Mouse (Mus musculus): Measurements from ENCODE around the gene Pik3r2. TPM values are rescaled to one million over a fixed set of nuclear protein-coding genes. Genes with fewer than 3 reads are reported as not detected.

Pik3r2 gene
- polyA plus RNA-seq, 1 experiment from 2014 or later, result 113 TPM

DNA sequence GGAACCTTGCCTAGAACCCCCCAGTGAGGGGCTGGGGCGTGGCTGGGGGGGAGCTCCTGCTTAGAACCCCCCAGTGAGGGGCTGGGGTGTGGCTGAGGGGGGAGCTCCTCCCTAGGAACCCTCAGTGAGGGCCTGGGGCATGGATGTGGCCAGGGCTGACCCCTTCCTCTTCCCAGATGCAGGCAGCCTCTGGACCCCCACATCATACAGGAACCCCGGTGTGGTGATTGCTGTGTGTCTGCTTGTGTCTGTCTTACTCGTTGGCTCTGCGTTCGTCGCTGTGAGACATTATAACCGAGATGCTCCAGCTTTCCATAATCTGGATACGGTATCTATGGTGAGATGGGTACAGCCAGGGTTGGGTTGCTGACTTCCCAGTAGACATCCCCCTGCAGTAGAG lies 54.9 kb downstream of the Pik3r2 start:
- H3K4me3 ChIP-seq, result no peak overlapping the region
- no peaks in the 10 kb centered on the region for H3K36me3 ChIP-seq
- no peak overlapping the region for H3K9ac ChIP-seq
- no peak overlapping the region for H3K4me2 ChIP-seq
- 91% methylated on average over 8 of the region's 8 CpGs for WGBS
- ATAC-seq (ENCODE audit: low FRiP score, low read depth), result no peak
- no peaks in the 10 kb centered on the region for H3K27me3 ChIP-seq
- no peak overlapping the region for H3K27ac ChIP-seq (replicated peaks)
- no peaks in the 10 kb centered on the region for H3K9me3 ChIP-seq
- H3K4me1 ChIP-seq (replicated peaks), result no peaks in the 10 kb centered on the region

DNA sequence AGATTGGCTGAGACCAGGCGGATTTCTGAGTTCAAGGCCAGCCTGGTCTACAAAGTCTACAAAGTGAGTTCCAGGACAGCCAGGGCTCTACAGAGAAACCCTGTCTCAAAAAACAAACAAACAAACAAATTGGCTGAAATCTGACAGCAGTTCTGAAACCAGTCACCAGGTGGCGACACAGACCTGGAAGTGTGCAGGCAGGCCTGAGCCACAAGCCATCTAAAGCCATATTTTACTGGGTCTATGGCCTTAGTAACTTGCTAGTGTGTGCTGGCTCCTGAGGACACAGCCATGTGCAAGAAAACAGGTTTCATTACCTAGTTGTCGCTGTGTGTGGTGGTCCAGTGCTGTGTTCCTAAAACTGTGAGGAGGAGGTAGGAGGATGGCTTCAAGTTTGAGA lies 55.8 kb downstream of the Pik3r2 start:
- H3K4me3 ChIP-seq, result no peak overlapping the region
- H3K4me1 ChIP-seq (replicated peaks), result no peaks in the 10 kb centered on the region
- no peaks in the 10 kb centered on the region for H3K36me3 ChIP-seq
- H3K27me3 ChIP-seq, result no peaks in the 10 kb centered on the region
- no peaks in the 10 kb centered on the region for H3K9me3 ChIP-seq
- 7% methylated on average over 3 of the region's 3 CpGs for WGBS
- H3K9ac ChIP-seq, result no peak overlapping the region
- no peak overlapping the region for H3K4me2 ChIP-seq
- no peak overlapping the region for H3K27ac ChIP-seq (replicated peaks)
- peak; percentile 74 for ATAC-seq (ENCODE audit: low FRiP score, low read depth)

DNA sequence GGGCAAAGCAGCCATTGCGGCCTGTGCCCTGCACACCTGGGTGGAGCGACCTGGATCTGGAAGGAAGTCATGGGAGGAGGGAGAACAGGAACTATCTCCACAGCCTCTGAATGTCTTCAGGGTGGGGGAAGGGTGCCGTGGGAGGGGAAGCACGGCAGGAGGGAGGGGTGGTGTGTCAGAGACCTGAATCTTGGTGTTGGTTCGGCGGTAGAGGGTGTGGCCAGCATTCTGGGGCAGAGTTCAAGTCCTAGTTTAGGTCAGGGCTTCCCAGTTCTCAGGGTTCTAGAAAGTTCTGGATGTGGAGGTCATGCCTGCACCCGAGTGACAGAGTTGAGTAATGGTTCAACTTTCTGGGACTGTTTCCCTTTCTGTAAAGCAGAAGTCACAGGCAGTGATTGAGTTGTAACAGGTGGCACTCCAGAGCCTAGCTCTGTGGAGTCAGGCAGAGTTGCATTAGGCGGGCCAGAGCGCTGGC lies 56.7 kb downstream of the Pik3r2 start:
- 69% methylated on average over 9 of the region's 9 CpGs for WGBS
- Histone ChIP-seq H3K27ac (replicated peaks) (no peak overlapping the region), H3K4me3 (no peak overlapping the region), H3K36me3 (no peaks in the 10 kb centered on the region), H3K4me2 (no peak overlapping the region), H3K9ac (no peak overlapping the region), H3K4me1 (replicated peaks) (no peaks in the 10 kb centered on the region), H3K9me3 (no peaks in the 10 kb centered on the region), H3K27me3 (no peaks in the 10 kb centered on the region)
- no peak for ATAC-seq (ENCODE audit: low FRiP score, low read depth)

DNA sequence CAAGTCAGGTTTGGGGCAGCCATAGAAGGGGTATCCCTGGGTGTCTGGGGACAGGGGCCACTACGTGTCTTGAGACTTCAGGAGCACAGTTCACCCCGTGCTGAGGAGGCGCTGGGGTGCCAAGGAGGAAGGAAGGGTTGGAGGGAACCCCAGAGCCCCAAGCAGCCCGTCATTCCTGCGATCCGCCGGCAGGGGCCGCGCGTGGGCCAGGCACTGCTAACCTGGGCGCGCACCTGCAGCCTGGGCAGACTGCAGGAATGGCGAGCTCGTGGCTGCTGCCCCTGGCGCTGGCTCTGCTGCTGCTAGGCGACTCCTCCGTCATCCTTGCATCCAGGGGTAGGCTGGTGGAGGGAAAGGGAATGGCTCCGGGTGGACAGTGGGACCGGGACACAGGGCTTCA lies 58.2 kb downstream of the Pik3r2 start, which contains the start of gene Gm3336:
Gene Gm3336 (plus strand): TSS at position 247 of the 400 bp plus-strand sequence.
- ATAC-seq (ENCODE audit: low FRiP score, low read depth), result no peak
- 1% methylated on average over 18 of the region's 19 CpGs for WGBS

More for the DNA sequence above, 58.2 kb downstream of the Pik3r2 start, which contains the start of gene Gm3336:
- Histone ChIP-seq H3K4me3 (no peak within 1 kb of the TSS), H3K36me3 (no peaks in the 10 kb centered on the region), H3K9ac (no peak within 1 kb of the TSS), H3K27me3 (no peaks in the 10 kb centered on the region), H3K27ac (replicated peaks) (no peak within 1 kb of the TSS), H3K9me3 (no peaks in the 10 kb centered on the region), H3K4me1 (replicated peaks) (no peaks in the 10 kb centered on the region), H3K4me2 (no peak within 1 kb of the TSS)

Small RNA genes within 50 kb of the gene (microRNA-seq; reads per million reads assigned to microRNA genes)
- gene Mir7240, result not detected

Other genes with a start within 250 kb of the Pik3r2 start
- gene Fkbp8, start 249.0 kb downstream of the Pik3r2 start, polyA plus RNA-seq (2015; fragmentation: Nextera tagmentation; extraction: Ambion mirVana), result 393 and 420 TPM in 2 replicates
- gene Kxd1, start 248.8 kb downstream of the Pik3r2 start, polyA plus RNA-seq (2015; fragmentation: Nextera tagmentation; extraction: Ambion mirVana), result 48.5 and 49.0 TPM in 2 replicates
- 15.1 and 20.9 TPM in 2 replicates for gene Ell, start 237.3 kb downstream of the Pik3r2 start, polyA plus RNA-seq (2015; fragmentation: Nextera tagmentation; extraction: Ambion mirVana)
- 146 and 152 TPM in 2 replicates for gene Isyna1, start 182.3 kb downstream of the Pik3r2 start, polyA plus RNA-seq (2015; fragmentation: Nextera tagmentation; extraction: Ambion mirVana)
- 150 and 172 TPM in 2 replicates for gene Ssbp4, start 167.8 kb downstream of the Pik3r2 start, polyA plus RNA-seq (2015; fragmentation: Nextera tagmentation; extraction: Ambion mirVana)
- gene Lrrc25, start 160.6 kb downstream of the Pik3r2 start, polyA plus RNA-seq (2015; fragmentation: Nextera tagmentation; extraction: Ambion mirVana), result 1.1 and 2.2 TPM in 2 replicates
- gene Gdf15, start 144.3 kb downstream of the Pik3r2 start, polyA plus RNA-seq (2015; fragmentation: Nextera tagmentation; extraction: Ambion mirVana), result 0.25 and 0.30 TPM in 2 replicates
- 76.5 and 77.8 TPM in 2 replicates for gene Pgpep1, start 116.3 kb downstream of the Pik3r2 start, polyA plus RNA-seq (2015; fragmentation: Nextera tagmentation; extraction: Ambion mirVana)
- gene Lsm4, start 103.5 kb downstream of the Pik3r2 start, polyA plus RNA-seq (2015; fragmentation: Nextera tagmentation; extraction: Ambion mirVana), result 192 and 193 TPM in 2 replicates
- 98.4 and 105 TPM in 2 replicates for gene Jund, start 77.8 kb downstream of the Pik3r2 start, polyA plus RNA-seq (2015; fragmentation: Nextera tagmentation; extraction: Ambion mirVana)
- 0.09 TPM in 2 replicates for gene Iqcn, start 73.3 kb downstream of the Pik3r2 start, polyA plus RNA-seq (2015; fragmentation: Nextera tagmentation; extraction: Ambion mirVana)
- gene Gm3336, start 58.2 kb downstream of the Pik3r2 start, polyA plus RNA-seq (2015; fragmentation: Nextera tagmentation; extraction: Ambion mirVana), result not detected in 2 replicates
- gene Pde4c, start 53.0 kb downstream of the Pik3r2 start, polyA plus RNA-seq (2015; fragmentation: Nextera tagmentation; extraction: Ambion mirVana), result 0.21 and 0.35 TPM in 2 replicates
- 503 and 561 TPM in 2 replicates for gene Rab3a, start 22.0 kb downstream of the Pik3r2 start, polyA plus RNA-seq (2015; fragmentation: Nextera tagmentation; extraction: Ambion mirVana)
- gene Mpv17l2, start 15.8 kb downstream of the Pik3r2 start, polyA plus RNA-seq (2015; fragmentation: Nextera tagmentation; extraction: Ambion mirVana), result 40.4 and 44.9 TPM in 2 replicates
- gene Mast3, start 28.3 kb upstream of the Pik3r2 start, polyA plus RNA-seq (2015; fragmentation: Nextera tagmentation; extraction: Ambion mirVana), result 21.2 and 25.1 TPM in 2 replicates
- 0.14 TPM in 1 of 2 replicates, not detected in the other for gene Il12rb1, start 31.7 kb upstream of the Pik3r2 start, polyA plus RNA-seq (2015; fragmentation: Nextera tagmentation; extraction: Ambion mirVana)
- 7.8 and 8.0 TPM in 2 replicates for gene Arrdc2, start 63.0 kb upstream of the Pik3r2 start, polyA plus RNA-seq (2015; fragmentation: Nextera tagmentation; extraction: Ambion mirVana)
- gene Kcnn1, start 86.5 kb upstream of the Pik3r2 start, polyA plus RNA-seq (2015; fragmentation: Nextera tagmentation; extraction: Ambion mirVana), result 19.2 and 19.8 TPM in 2 replicates
- 166 and 176 TPM in 2 replicates for gene Ccdc124, start 97.2 kb upstream of the Pik3r2 start, polyA plus RNA-seq (2015; fragmentation: Nextera tagmentation; extraction: Ambion mirVana)
- 1.7 and 1.9 TPM in 2 replicates for gene Slc5a5, start 116.0 kb upstream of the Pik3r2 start, polyA plus RNA-seq (2015; fragmentation: Nextera tagmentation; extraction: Ambion mirVana)
- 2,082 and 2,226 TPM in 2 replicates for gene Rpl18a, start 120.7 kb upstream of the Pik3r2 start, polyA plus RNA-seq (2015; fragmentation: Nextera tagmentation; extraction: Ambion mirVana)
- 62.0 and 68.5 TPM in 2 replicates for gene Map1s, start 129.2 kb upstream of the Pik3r2 start, polyA plus RNA-seq (2015; fragmentation: Nextera tagmentation; extraction: Ambion mirVana)

Data from hindbrain, embryonic 15.5 days (tissue).